Mouse (Mus musculus) ES-E14 (cell line): ENCODE results near the gene Ankrd34a.

Source experiments
- HCFC1 ChIP-seq: IDR thresholded peaks from 2 replicates; pipeline ENCODE4 v1.6.1; 2012; ENCODE audit warnings: low read length, inconsistent platforms, borderline replicate concordance; ENCODE audit not compliant: insufficient read depth
- MAFK ChIP-seq: IDR thresholded peaks from 2 replicates; pipeline ENCODE4 v1.6.1; 2014; ENCODE audit warnings: mild to moderate bottlenecking, low read depth, low read length, inconsistent platforms; ENCODE audit not compliant: insufficient read depth
- ZNF384 ChIP-seq: IDR thresholded peaks from 2 replicates; pipeline ENCODE4 v1.6.1; 2012; ENCODE audit warnings: low read depth, low read length, inconsistent platforms

DNA sequence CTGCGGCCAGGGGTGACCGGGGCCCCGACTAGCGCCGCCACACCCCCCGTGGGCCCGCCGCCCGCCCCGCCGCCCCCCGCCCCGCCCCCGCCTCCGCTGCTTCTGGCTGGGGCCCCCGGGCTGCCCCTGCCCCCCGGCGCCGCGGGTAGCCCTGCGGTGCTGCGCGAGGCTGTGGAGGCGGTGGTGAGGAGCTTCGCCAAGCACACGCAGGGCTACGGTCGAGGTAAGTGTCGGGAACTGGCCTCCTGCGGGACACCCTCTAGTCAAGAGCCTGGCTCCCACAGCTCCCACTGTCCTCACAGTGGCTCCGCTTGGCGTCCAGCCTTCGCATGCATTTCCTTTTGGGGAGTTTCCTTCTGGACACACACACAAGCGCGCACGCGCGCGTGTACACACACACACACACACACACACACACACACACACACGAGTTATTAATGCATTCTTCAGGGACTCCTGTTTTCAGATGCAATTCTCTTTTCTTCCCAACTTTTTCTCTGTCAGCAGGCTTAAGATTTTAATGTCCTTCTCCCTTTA lies 4.9 kb downstream of the Ankrd34a start:
- TF ChIP-seq ZNF384 = no peak
- TF ChIP-seq HCFC1 = no peak
- TF ChIP-seq MAFK = no peak
